Mouse (Mus musculus) stomach, postnatal 0 days (tissue): ENCODE results near the gene Rnf220.

Source experiments
- CTCF ChIP-seq: IDR thresholded peaks from 2 replicates; pipeline ENCODE4 v1.5.1; 2016; ENCODE audit warnings: antibody characterized with exemption, low read depth, mild to moderate bottlenecking, moderate library complexity
- EP300 ChIP-seq: optimal IDR thresholded peaks from 2 replicates; pipeline ENCODE3; 2016; ENCODE audit warnings: antibody characterized with exemption

DNA sequence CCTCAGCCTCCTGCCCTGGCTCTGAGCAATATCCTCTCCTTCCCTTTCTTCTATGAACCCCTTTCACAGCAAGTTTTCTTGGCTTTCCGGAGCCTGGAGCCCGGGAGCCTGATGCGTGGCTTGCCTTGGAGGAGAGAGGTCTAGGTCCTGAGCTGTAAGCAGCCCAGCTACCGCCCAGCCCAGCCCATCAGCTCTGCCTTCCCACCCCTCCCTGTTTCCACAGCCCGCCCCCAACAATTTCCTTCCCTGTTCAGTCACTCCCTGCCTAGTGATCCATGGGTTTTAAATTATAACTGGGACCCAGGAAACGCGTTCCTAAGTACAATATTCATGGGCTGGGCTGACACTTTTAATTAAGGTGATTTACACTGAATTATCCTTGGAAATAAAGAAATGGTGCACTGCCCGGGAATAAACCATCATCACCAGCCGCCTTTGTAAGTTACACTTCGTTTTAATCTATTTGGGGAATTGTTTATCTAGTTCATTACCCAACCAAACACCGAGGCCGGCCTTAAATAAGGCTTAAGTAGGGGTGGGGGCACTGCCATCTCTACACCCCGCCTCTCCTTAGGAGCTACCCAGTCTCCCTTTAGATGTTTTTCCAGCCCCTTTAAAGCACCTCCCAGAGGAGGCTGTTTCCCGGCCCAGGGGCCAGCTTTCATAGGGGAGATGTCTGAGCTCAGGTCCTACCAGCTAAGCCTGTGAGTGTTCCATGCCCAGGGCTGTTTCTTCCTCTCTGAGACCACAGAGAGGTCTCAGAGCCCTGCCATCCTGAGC, 194.6 kb downstream of the Rnf220 start:
- TF ChIP-seq CTCF (no peak), EP300 (no peak)
